Mouse (Mus musculus): ENCODE results near the gene Gm7298.
"Not testable (repeated sequence)": the region's sequence is repeated elsewhere in the genome, so short reads cannot be mapped to it uniquely, and the experiment has no call there.

- not testable (repeated sequence) for TF ChIP-seq CTCF (IDR thresholded peaks at IDR 0.05); POLR2A (IDR thresholded peaks at IDR 0.05; ENCODE audit: insufficient read depth, low read depth, low read length)
Measured at GRCm38 (mm10) chr6:121838271-121838670, 105.5 kb downstream of the Gm7298 start, which contains the start of gene Mug1.

Measured in heart, adult 2 months (tissue).